Mouse (Mus musculus) right cerebral cortex, postnatal 25 days (tissue): ENCODE measurements at regions not wholly inside any gene's neighbourhood (a gene's known extent, or its start where the extent isn't known, plus 50 kb on each side); places are given as distances from the start of the nearest gene placed in this dataset.
A peak's percentile ranks its signal among the peaks of the same experiment; 100 is the strongest.

Source experiments
- DNase-seq: peaks from one replicate; pipeline ENCODE4 v3.0.0; 2022

GRCm38 (mm10) chr9:61862071-61862480 lies 52.3 kb downstream of the Rplp1 start:
- DNase-seq, result peak; percentile 64

- no peak for DNase-seq
These were observed 54.2 kb downstream of the Rplp1 start for GRCm38 (mm10) chr9:61860147-61860546.

GRCm38 (mm10) chr9:61859438-61859837 lies 54.9 kb downstream of the Rplp1 start:
- DNase-seq, result no peak

- no peak for DNase-seq
These were observed 56.5 kb downstream of the Rplp1 start for GRCm38 (mm10) chr9:61857817-61858216.

GRCm38 (mm10) chr9:61856686-61857085 lies 57.7 kb downstream of the Rplp1 start:
- DNase-seq, result no peak

- no peak for DNase-seq
These were observed 58.7 kb downstream of the Rplp1 start for GRCm38 (mm10) chr9:61855686-61856085.

GRCm38 (mm10) chr9:61853841-61854240 lies 60.5 kb downstream of the Rplp1 start:
- DNase-seq, result no peak

GRCm38 (mm10) chr9:61851331-61851730 lies 63.0 kb downstream of the Rplp1 start:
- no peak for DNase-seq

- no peak for DNase-seq
These were observed 65.9 kb downstream of the Rplp1 start for GRCm38 (mm10) chr9:61848401-61848800.

- DNase-seq, result no peak
These were observed 66.8 kb downstream of the Rplp1 start for GRCm38 (mm10) chr9:61847496-61847895.

- DNase-seq, result no peak
These were observed 69.7 kb downstream of the Rplp1 start for GRCm38 (mm10) chr9:61844645-61845044.

- no peak for DNase-seq
These were observed 70.2 kb downstream of the Rplp1 start for GRCm38 (mm10) chr9:61844141-61844540.

- DNase-seq, result no peak
These were observed 70.8 kb downstream of the Rplp1 start for GRCm38 (mm10) chr9:61843513-61843912.

- DNase-seq, result no peak
These were observed 72.0 kb downstream of the Rplp1 start for GRCm38 (mm10) chr9:61842384-61842783.

- DNase-seq, result no peak
These were observed 73.1 kb downstream of the Rplp1 start for GRCm38 (mm10) chr9:61841222-61841621.

- DNase-seq, result no peak
These were observed 74.0 kb downstream of the Rplp1 start for GRCm38 (mm10) chr9:61840353-61840752.

- no peak for DNase-seq
These were observed 81.1 kb downstream of the Rplp1 start for GRCm38 (mm10) chr9:61833226-61833625.

GRCm38 (mm10) chr9:61830236-61830635 lies 84.1 kb downstream of the Rplp1 start:
- DNase-seq, result peak; percentile 83

- peak; percentile 28 for DNase-seq
These were observed 84.6 kb downstream of the Rplp1 start for GRCm38 (mm10) chr9:61829736-61830135.

- DNase-seq, result no peak
These were observed 85.0 kb downstream of the Rplp1 start for GRCm38 (mm10) chr9:61829301-61829700.

GRCm38 (mm10) chr9:61827721-61828120 lies 86.6 kb downstream of the Rplp1 start:
- no peak for DNase-seq

GRCm38 (mm10) chr9:61827014-61827413 lies 87.3 kb downstream of the Rplp1 start:
- DNase-seq, result no peak

- no peak for DNase-seq
These were observed 87.9 kb downstream of the Rplp1 start for GRCm38 (mm10) chr9:61826415-61826814.

- DNase-seq, result no peak
These were observed 88.5 kb downstream of the Rplp1 start for GRCm38 (mm10) chr9:61825804-61826203.

GRCm38 (mm10) chr9:61819836-61820235 lies 94.5 kb downstream of the Rplp1 start:
- DNase-seq, result no peak
